Mouse (Mus musculus) CH12.LX (cell line): Measurements from ENCODE around the gene Ppfibp2. TPM values are rescaled to one million over a fixed set of nuclear protein-coding genes. Genes with fewer than 3 reads are reported as not detected.

Experiments
- DNase-seq: peaks from one replicate; pipeline ENCODE4 v3.0.0-alpha.2; 2013; ENCODE audit errors: extremely low read depth
- H3K27ac ChIP-seq: 2 replicates; pipeline ENCODE4 v1.5.1; 2012; ENCODE audit warnings: low read depth, mild to moderate bottlenecking, control low read depth, moderate library complexity; ENCODE audit not compliant: insufficient read depth
- H3K27me3 ChIP-seq: replicated peaks from 2 replicates; pipeline ENCODE3; 2012; ENCODE audit warnings: inconsistent platforms
- H3K36me3 ChIP-seq, 2 experiments: replicated peaks in 1 of 2; 2 replicates each; pipeline versions ENCODE3 to v1.6.1; 2012; ENCODE audit warnings: inconsistent platforms in 1 of 2, low read length in 1 of 2, mild to moderate bottlenecking in 1 of 2, mixed read lengths in 1 of 2, moderate library complexity in 1 of 2; ENCODE audit not compliant: control insufficient read depth in 1 of 2, insufficient read depth in 1 of 2
- H3K4me1 ChIP-seq, 2 experiments: 2 replicates each; pipeline ENCODE4 v1.6.1; 2012; ENCODE audit warnings: inconsistent platforms in 1 of 2, moderate library complexity in 1 of 2; ENCODE audit not compliant: insufficient read depth in 2 of 2, control insufficient read depth in 1 of 2
- H3K4me2 ChIP-seq: 2 replicates; pipeline ENCODE4 v1.6.1; 2012; ENCODE audit warnings: low read depth, mild to moderate bottlenecking, control low read depth; ENCODE audit not compliant: poor library complexity, insufficient read depth, severe bottlenecking
- H3K4me3 ChIP-seq, 3 experiments: fragments of 150-350 bp in 1 of 3; sonication (generic) in 1 of 3; replicated peaks in 1 of 3; 2 replicates each; pipeline versions ENCODE3 to v1.5.1; 2011 to 2012; ENCODE audit warnings: low read depth in 2 of 3, low read length in 2 of 3, mild to moderate bottlenecking in 2 of 3, moderate library complexity in 2 of 3, control low read depth in 1 of 3, improper control_type of control experiment in 1 of 3, inconsistent platforms in 1 of 3, mixed read lengths in 1 of 3; ENCODE audit not compliant: poor library complexity in 1 of 3
- H3K79me2 ChIP-seq: replicated peaks from 2 replicates; pipeline ENCODE4 v1.6.1; 2012; ENCODE audit warnings: mild to moderate bottlenecking, moderate library complexity; ENCODE audit not compliant: control insufficient read depth, poor library complexity, insufficient read depth, severe bottlenecking; ENCODE audit errors: extremely low read depth
- H3K9ac ChIP-seq: 2 replicates; pipeline ENCODE4 v1.6.1; 2012; ENCODE audit warnings: low read depth, mild to moderate bottlenecking, control low read depth, moderate library complexity; ENCODE audit not compliant: insufficient read depth
- H3K9me3 ChIP-seq: replicated peaks from 2 replicates; pipeline ENCODE3; 2012; ENCODE audit warnings: low read length, inconsistent platforms, mixed read lengths
- BHLHE40 ChIP-seq: IDR thresholded peaks from 2 replicates; pipeline ENCODE4 v1.6.1; 2011; ENCODE audit warnings: mild to moderate bottlenecking, low read depth, low read length, improper control_type of control experiment
- CHD1 ChIP-seq: IDR thresholded peaks from 2 replicates; pipeline ENCODE4 v1.6.1; 2012; ENCODE audit warnings: low read depth, low read length, improper control_type of control experiment, inconsistent platforms
- CHD2 ChIP-seq: IDR thresholded peaks from 2 replicates; pipeline ENCODE4 v1.6.1; 2011; ENCODE audit warnings: low read length, improper control_type of control experiment
- CTCF ChIP-seq, 2 experiments: IDR thresholded peaks in 1 of 2; conservative IDR thresholded peaks in 1 of 2; 2 replicates each; pipeline ENCODE4 v1.5.1; 2011 to 2012; ENCODE audit warnings: low read depth in 2 of 2, low read length in 2 of 2, improper control_type of control experiment in 1 of 2, inconsistent platforms in 1 of 2, mild to moderate bottlenecking in 1 of 2, moderate library complexity in 1 of 2
- ELF1 ChIP-seq: IDR thresholded peaks from 2 replicates; pipeline ENCODE4 v1.6.1; 2014; ENCODE audit warnings: low read depth, mild to moderate bottlenecking, inconsistent platforms, low read length, improper control_type of control experiment
- EP300 ChIP-seq: IDR thresholded peaks from 2 replicates; pipeline ENCODE4 v1.6.1; 2011; ENCODE audit warnings: low read length, improper control_type of control experiment
- ETS1 ChIP-seq: conservative IDR thresholded peaks from 2 replicates; pipeline ENCODE4 v1.6.1; 2012; ENCODE audit warnings: low read depth, mild to moderate bottlenecking, inconsistent platforms, low read length, improper control_type of control experiment, moderate library complexity
- GABPA ChIP-seq: IDR thresholded peaks from 2 replicates; pipeline ENCODE4 v1.6.1; 2012; ENCODE audit warnings: low read depth, low read length, improper control_type of control experiment, inconsistent platforms; ENCODE audit not compliant: insufficient replicate concordance
- HCFC1 ChIP-seq: IDR thresholded peaks from 2 replicates; pipeline ENCODE4 v1.6.1; 2012; ENCODE audit warnings: low read depth, mild to moderate bottlenecking, inconsistent platforms, low read length, improper control_type of control experiment
- IRF4 ChIP-seq: IDR thresholded peaks from 2 replicates; pipeline ENCODE4 v1.6.1; 2014; ENCODE audit warnings: low read depth, mild to moderate bottlenecking, inconsistent platforms, low read length, improper control_type of control experiment
- JUN ChIP-seq: IDR thresholded peaks from 2 replicates; pipeline ENCODE4 v1.6.1; 2011; ENCODE audit warnings: low read depth, mild to moderate bottlenecking, low read length, improper control_type of control experiment, moderate library complexity; ENCODE audit not compliant: insufficient read depth
- JUND ChIP-seq: conservative IDR thresholded peaks from 2 replicates; pipeline ENCODE4 v1.6.1; 2011; ENCODE audit warnings: low read depth, low read length, improper control_type of control experiment
- KAT2A ChIP-seq: IDR thresholded peaks from 2 replicates; pipeline ENCODE4 v1.6.1; 2012; ENCODE audit warnings: low read length, improper control_type of control experiment, inconsistent platforms; ENCODE audit not compliant: insufficient replicate concordance
- MAFK ChIP-seq: IDR thresholded peaks from 2 replicates; pipeline ENCODE4 v1.6.1; 2011; ENCODE audit warnings: low read length, improper control_type of control experiment; ENCODE audit not compliant: insufficient replicate concordance
- MAX ChIP-seq: IDR thresholded peaks from 2 replicates; pipeline ENCODE4 v1.6.1; 2011; ENCODE audit warnings: low read length, improper control_type of control experiment
- MAZ ChIP-seq: IDR thresholded peaks from 2 replicates; pipeline ENCODE4 v1.6.1; 2012; ENCODE audit warnings: low read depth, mild to moderate bottlenecking, inconsistent platforms, low read length, improper control_type of control experiment, moderate library complexity
- MYC ChIP-seq: IDR thresholded peaks from 2 replicates; pipeline ENCODE4 v1.6.1; 2011; ENCODE audit warnings: low read depth, mild to moderate bottlenecking, improper control_type of control experiment, low read length
- NELFE ChIP-seq: IDR thresholded peaks from 2 replicates; pipeline ENCODE4 v1.6.1; 2011; ENCODE audit warnings: low read depth, low read length, improper control_type of control experiment
- NRF1 ChIP-seq: IDR thresholded peaks from 2 replicates; pipeline ENCODE4 v1.6.1; 2014; ENCODE audit warnings: low read depth, mild to moderate bottlenecking, inconsistent platforms, low read length, improper control_type of control experiment, moderate library complexity
- POLR2A ChIP-seq: IDR thresholded peaks from 2 replicates; pipeline ENCODE4 v1.6.1; 2011; ENCODE audit warnings: low read depth, mild to moderate bottlenecking, improper control_type of control experiment, low read length
- POLR2AphosphoS2 ChIP-seq: IDR thresholded peaks from 2 replicates; pipeline ENCODE4 v1.6.1; 2011; ENCODE audit warnings: low read depth, low read length, improper control_type of control experiment
- RAD21 ChIP-seq: IDR thresholded peaks from 2 replicates; pipeline ENCODE4 v1.6.1; 2011; ENCODE audit warnings: low read depth, mild to moderate bottlenecking, low read length, improper control_type of control experiment, moderate library complexity
- RCOR1 ChIP-seq: conservative IDR thresholded peaks from 2 replicates; pipeline ENCODE4 v1.6.1; 2012; ENCODE audit warnings: low read depth, mild to moderate bottlenecking, inconsistent platforms, low read length, improper control_type of control experiment
- SIN3A ChIP-seq: IDR thresholded peaks from 2 replicates; pipeline ENCODE4 v1.6.1; 2012; ENCODE audit warnings: low read length, improper control_type of control experiment, inconsistent platforms
- SMC3 ChIP-seq: IDR thresholded peaks from 2 replicates; pipeline ENCODE4 v1.6.1; 2011; ENCODE audit warnings: low read depth, low read length, improper control_type of control experiment
- TBP ChIP-seq: conservative IDR thresholded peaks from 2 replicates; pipeline ENCODE4 v1.6.1; 2011; ENCODE audit warnings: low read depth, low read length, improper control_type of control experiment
- TCF12 ChIP-seq: IDR thresholded peaks from 2 replicates; pipeline ENCODE4 v1.6.1; 2014; ENCODE audit warnings: low read depth, mild to moderate bottlenecking, inconsistent platforms, low read length, improper control_type of control experiment
- UBTF ChIP-seq: IDR thresholded peaks from 2 replicates; pipeline ENCODE4 v1.6.1; 2012; ENCODE audit warnings: low read depth, mild to moderate bottlenecking, inconsistent platforms, low read length, improper control_type of control experiment, moderate library complexity
- USF2 ChIP-seq: conservative IDR thresholded peaks from 2 replicates; pipeline ENCODE4 v1.6.1; 2011; ENCODE audit warnings: low read depth, low read length, improper control_type of control experiment
- ZC3H11A ChIP-seq: IDR thresholded peaks from 2 replicates; pipeline ENCODE4 v1.6.1; 2012; ENCODE audit warnings: low read depth, mild to moderate bottlenecking, inconsistent platforms, low read length, improper control_type of control experiment
- ZKSCAN1 ChIP-seq: IDR thresholded peaks from 2 replicates; pipeline ENCODE4 v1.6.1; 2012; ENCODE audit warnings: low read depth, inconsistent platforms, low read length, improper control_type of control experiment, borderline replicate concordance
- ZMIZ1 ChIP-seq: IDR thresholded peaks from 2 replicates; pipeline ENCODE4 v1.6.1; 2012; ENCODE audit warnings: low read depth, mild to moderate bottlenecking, inconsistent platforms, low read length, improper control_type of control experiment
- dilution Hi-C: fragments of 300-500 bp; cut with MboI; formaldehyde crosslinking; loops from 2 replicates; pipeline ENCODE4 v1.14.3; 2020; ENCODE audit warnings: low sequenced_read_pairs; ENCODE audit not compliant: extremely low pct_unique_long_range_greater_than_20kb, extremely low pct_ligation_motif_present
- in situ Hi-C: fragments of 300-500 bp; cut with MboI; formaldehyde crosslinking; loops from 3 replicates; pipeline ENCODE4 v1.14.3; 2019; ENCODE audit warnings: low sequenced_read_pairs, low pct_ligation_motif_present, low pct_unique_long_range_greater_than_20kb, mixed read lengths
- polyA plus RNA-seq: library from polyadenylated mRNA; unstranded; fragments of >175 nt; gene quantifications from 2 replicates; pipeline ENCODE4 v1.2.1, GENCODE M21; 2012; ENCODE audit warnings: low read depth; ENCODE audit not compliant: insufficient read length
- total RNA-seq, 2 experiments: library from RNA; depleted of rRNA; stranded (reverse); fragments of 300-350 nt in 1 of 2; fragments of >200 nt in 1 of 2; gene quantifications; 2 replicates each; pipeline ENCODE4 v1.2.3; 2012 to 2014

The Ppfibp2 gene
- total and polyA plus RNA-seq, 3 experiments, result 30.2 to 40.3 (median 40.2) TPM

GRCm38 (mm10) chr7:107597956-107598355 is 2.9 kb downstream of the Ppfibp2 start:
- H3K9me3 ChIP-seq, result no peaks in the 10 kb centered on the region
- peak overlapping the region; percentile 60 to 96 (median 93) for H3K4me3 ChIP-seq
- peak overlapping the region; percentile 99 for H3K4me2 ChIP-seq
- H3K9ac ChIP-seq, result peak overlapping the region; percentile 88
- TF ChIP-seq TCF12, result no peak
- TF ChIP-seq HCFC1, result no peak
- TF ChIP-seq ZMIZ1, result no peak
- 0 out of 2 replicates have a peak, but pooled peaks have one; percentile 4 for TF ChIP-seq BHLHE40
- TF ChIP-seq MAFK, result 0 out of 2 replicates have a peak, but pooled peaks have one; percentile 16
- no peak for TF ChIP-seq UBTF
- no peak for TF ChIP-seq RAD21
- no peak for TF ChIP-seq NRF1
- TF ChIP-seq MAX, result no peak
- no peak for TF ChIP-seq KAT2A
- TF ChIP-seq EP300, result 0 out of 2 replicates have a peak, but pooled peaks have one; percentile 13
- no peak for TF ChIP-seq ELF1
- no peak for TF ChIP-seq JUN
- no peak for TF ChIP-seq SMC3
- no peak for TF ChIP-seq POLR2A
- no peak for TF ChIP-seq MYC
- no peak for TF ChIP-seq USF2
- TF ChIP-seq ETS1, result no peak
- no peak for TF ChIP-seq CTCF (conservative IDR thresholded peaks at IDR 0.05 in 1 of 2, IDR thresholded peaks at IDR 0.05 in 1 of 2; ENCODE audit: low read depth in 2 of 2, low read length in 2 of 2)
- no peak; the same call in 1 of the 2 replicates for TF ChIP-seq IRF4
- no peak; the same call in 1 of the 2 replicates for TF ChIP-seq RCOR1
- no peak for TF ChIP-seq MAZ
- no peak for TF ChIP-seq JUND
- TF ChIP-seq GABPA, result no peak
- no peak for TF ChIP-seq ZC3H11A
- TF ChIP-seq NELFE, result peak; percentile 38; the same call in 1 of the 2 replicates
- peak; percentile 76; the same call in 1 of the 2 replicates for TF ChIP-seq CHD1
- TF ChIP-seq TBP, result no peak
- peak; percentile 55; the same call in 1 of the 2 replicates for TF ChIP-seq SIN3A
- no peak for TF ChIP-seq CHD2
- no peak for TF ChIP-seq POLR2AphosphoS2
- no peak for TF ChIP-seq ZKSCAN1
- peaks cover 71% of the 10 kb centered on the region for H3K79me2 ChIP-seq
- H3K4me1 ChIP-seq, result peaks cover 13 to 51% of the 10 kb centered on the region in 2 experiments
- dilution Hi-C loops, result no loop called here
- in situ Hi-C loops, result no loop called here
- no peak for DNase-seq
- peak overlapping the region; percentile 87 for H3K27ac ChIP-seq
- peaks cover 10 to 25% of the 10 kb centered on the region in 2 experiments for H3K36me3 ChIP-seq
- no peaks in the 10 kb centered on the region for H3K27me3 ChIP-seq
